8 mouse cellular contexts compared by ENCODE assay signal in the genomic region with DNA sequence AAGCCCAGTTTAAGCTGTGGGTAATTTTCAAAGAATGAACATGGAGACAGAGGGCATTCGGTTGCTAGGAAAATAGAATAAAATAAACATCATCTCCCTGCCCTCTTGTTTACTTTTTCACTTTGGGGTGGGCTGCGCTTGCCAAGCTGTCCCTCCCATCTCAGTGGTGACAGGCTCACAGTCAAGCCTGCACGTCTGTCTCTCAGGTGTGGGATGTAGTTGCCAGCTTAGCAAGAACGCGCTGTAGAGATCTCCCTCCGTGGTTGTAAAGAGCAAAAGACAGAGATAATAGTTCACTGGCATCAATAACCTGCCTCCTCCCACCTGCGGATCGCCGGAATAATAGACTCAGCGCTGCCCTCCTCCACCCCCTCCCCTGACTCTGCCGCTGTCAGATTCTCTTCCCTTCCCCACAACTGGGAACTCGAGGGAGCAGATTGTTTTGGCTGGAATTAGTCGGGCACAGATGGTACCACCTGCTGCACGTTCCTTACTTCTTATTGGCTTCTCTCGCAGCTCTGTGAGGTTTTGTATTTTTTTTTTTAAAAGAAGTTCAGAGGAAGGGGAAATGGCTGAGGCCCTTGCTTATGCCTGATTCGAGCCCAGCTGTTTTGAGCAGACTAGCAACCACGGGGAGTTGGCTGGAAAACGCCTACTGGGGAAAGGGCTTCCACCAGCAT. TPM values are rescaled to one million over a fixed set of nuclear protein-coding genes. Genes with fewer than 3 reads are reported as not detected.
DNase-seq lines count a peak whose midpoint lies in the region; ATAC-seq and TF ChIP-seq lines count a peak whose summit lies in the region.

No protein-coding gene starts in this region.

- no peak for TF ChIP-seq CTCF in forebrain, postnatal 0 days (IDR thresholded peaks at IDR 0.05; ENCODE audit: low read depth)

- H3K36me3 ChIP-seq in forebrain, postnatal 0 days (ENCODE audit: insufficient read depth) = no peaks in the 10 kb centered on the region
- no peaks in the 10 kb centered on the region for H3K36me3 ChIP-seq in midbrain, embryonic 12.5 days

- no peaks in the 10 kb centered on the region for H3K27me3 ChIP-seq in forebrain, postnatal 0 days (ENCODE audit: insufficient read depth, low read length)
- H3K27me3 ChIP-seq in midbrain, embryonic 12.5 days = no peaks in the 10 kb centered on the region

- peak overlapping the region; percentile 63 for H3K4me2 ChIP-seq in forebrain, postnatal 0 days (ENCODE audit: low read depth)
- H3K4me2 ChIP-seq in midbrain, embryonic 12.5 days (replicated peaks) = peak overlapping the region; percentile 52

- WGBS in forebrain, postnatal 0 days = 3% methylated on average over 18 of the region's 18 CpGs
- WGBS in midbrain, embryonic 12.5 days = 4% methylated on average over 18 of the region's 18 CpGs

- DNase-seq in cerebellum, adult 9-11 months = no peak
- peak; percentile 23 for DNase-seq in CD4-positive, CD25-positive, alpha-beta regulatory T cell, adult 2 months (ENCODE audit: low read depth, low spot score)
- DNase-seq in forebrain, postnatal 0 days = peak; percentile 84
- DNase-seq in layer of hippocampus, adult 9-11 months = peak; percentile 55
- DNase-seq in thymus, postnatal 10 days (ENCODE audit: low spot score in 2 of 2) = peak; percentile 14 to 17
- no peak for DNase-seq in spleen, adult 18-20 months

- peak overlapping the region; percentile 30 for H3K4me3 ChIP-seq in forebrain, postnatal 0 days (ENCODE audit: low read depth, low read length)
- peak overlapping the region; percentile 24 for H3K4me3 ChIP-seq in midbrain, embryonic 12.5 days

- H3K9me3 ChIP-seq in forebrain, postnatal 0 days (ENCODE audit: low read length) = no peaks in the 10 kb centered on the region
- no peaks in the 10 kb centered on the region for H3K9me3 ChIP-seq in midbrain, embryonic 12.5 days

- H3K9ac ChIP-seq in forebrain, postnatal 0 days = no peak overlapping the region; the same call in 1 of the 2 replicates
- peak overlapping the region; percentile 8 for H3K9ac ChIP-seq in midbrain, embryonic 12.5 days (replicated peaks)

- H3K27ac ChIP-seq in forebrain, postnatal 0 days (ENCODE audit: low read depth, low read length) = no peak overlapping the region
- H3K27ac ChIP-seq in midbrain, embryonic 12.5 days (replicated peaks) = no peak overlapping the region

- ATAC-seq in cerebellum, adult (ENCODE audit: insufficient number of reproducible peaks, low FRiP score, low TSS enrichment) = peak; percentile 49; the same call in 1 of the 2 replicates
- ATAC-seq in forebrain, postnatal 0 days = peak; percentile 72
- ATAC-seq in midbrain, embryonic 12.5 days (ENCODE audit: low FRiP score, low read depth) = peak; percentile 78

- peaks cover 8% of the 10 kb centered on the region; the same call in 1 of the 2 replicates for H3K4me1 ChIP-seq in forebrain, postnatal 0 days (ENCODE audit: insufficient read depth)
- H3K4me1 ChIP-seq in midbrain, embryonic 12.5 days = peaks cover 11% of the 10 kb centered on the region

RNA-seq across cellular contexts. Expression of gene Gtdc1, which starts 51.7 kb away (rescaled TPM):
- total RNA-seq in forebrain, postnatal 0 days (2014; rRNA removed) = 77.0 and 86.0 TPM in 2 replicates
- polyA plus RNA-seq in forebrain, postnatal 0 days (2015; fragmentation: Nextera tagmentation; extraction: Ambion mirVana) = 20.2 and 30.7 TPM in 2 replicates
- 13.7 and 16.1 TPM in 2 replicates for polyA plus RNA-seq in midbrain, embryonic 12.5 days (2016; fragmentation: Nextera tagmentation; extraction: Ambion mirVana)

Comparison
In these comparisons a context has a peak if more than half of its experiments do, and no peak if none do; other contexts are left out.
1. DNase-seq: peak in CD4-positive, CD25-positive, alpha-beta regulatory T cell, adult 2 months (single experiment), forebrain, postnatal 0 days (single experiment), layer of hippocampus, adult 9-11 months (single experiment) and thymus, postnatal 10 days (2 of 2); none in cerebellum, adult 9-11 months (single experiment) and spleen, adult 18-20 months (0 of 2).
2. Peak in every context shown above with its lines, with median percentiles within 50 percentile points of each other: ATAC-seq.